Mouse (Mus musculus) liver, adult (tissue): ENCODE measurements around the gene Cachd1.

Source experiments
- GATA4 ChIP-seq: IDR thresholded peaks from 2 replicates; pipeline ENCODE4 v1.6.1; 2014; ENCODE audit warnings: mild to moderate bottlenecking, low read length; ENCODE audit not compliant: insufficient replicate concordance

Gene Cachd1

GRCm38 (mm10) chr4:100828737-100829136 is 52.3 kb downstream of the Cachd1 start:
- no peak for TF ChIP-seq GATA4

GRCm38 (mm10) chr4:100837205-100837604 is 60.7 kb downstream of the Cachd1 start:
- TF ChIP-seq GATA4: no peak

GRCm38 (mm10) chr4:100842629-100843028 is 66.2 kb downstream of the Cachd1 start:
- no peak for TF ChIP-seq GATA4

- TF ChIP-seq GATA4: no peak
Observed at GRCm38 (mm10) chr4:100843119-100843518, 66.6 kb downstream of the Cachd1 start.

- TF ChIP-seq GATA4: no peak
Observed at GRCm38 (mm10) chr4:100850846-100851495, 74.5 kb downstream of the Cachd1 start.

GRCm38 (mm10) chr4:100852448-100852847 is 76.0 kb downstream of the Cachd1 start:
- no peak for TF ChIP-seq GATA4

GRCm38 (mm10) chr4:100853426-100853825 is 77.0 kb downstream of the Cachd1 start:
- no peak for TF ChIP-seq GATA4

- TF ChIP-seq GATA4: no peak
Observed at GRCm38 (mm10) chr4:100855373-100855772, 78.9 kb downstream of the Cachd1 start.

GRCm38 (mm10) chr4:100857411-100857869 is 81.0 kb downstream of the Cachd1 start:
- TF ChIP-seq GATA4: no peak

- TF ChIP-seq GATA4: no peak
Observed at GRCm38 (mm10) chr4:100863861-100864428, 87.5 kb downstream of the Cachd1 start.

- no peak for TF ChIP-seq GATA4
Observed at GRCm38 (mm10) chr4:100865423-100865822, 88.9 kb downstream of the Cachd1 start.

- no peak for TF ChIP-seq GATA4
Observed at GRCm38 (mm10) chr4:100865962-100866703, 89.7 kb downstream of the Cachd1 start.

GRCm38 (mm10) chr4:100877351-100877750 is 100.9 kb downstream of the Cachd1 start:
- TF ChIP-seq GATA4: no peak

- no peak for TF ChIP-seq GATA4
Observed at GRCm38 (mm10) chr4:100879414-100879813, 102.9 kb downstream of the Cachd1 start.

GRCm38 (mm10) chr4:100880075-100880474 is 103.6 kb downstream of the Cachd1 start:
- no peak for TF ChIP-seq GATA4
